Mouse (Mus musculus) layer of hippocampus, postnatal 10 days (tissue): ENCODE measurements around the gene Dusp23. TPM values are rescaled to one million over a fixed set of nuclear protein-coding genes. Genes with fewer than 3 reads are reported as not detected.

ENCODE experiments used
- DNase-seq, 2 experiments: peaks; one replicate each; pipeline ENCODE4 v3.0.0; 2021; ENCODE audit warnings: low spot score in 2 of 2
- long read RNA-seq: library from polyadenylated mRNA; stranded (forward); transcript quantifications from one replicate; pipeline ENCODE4 v2.0.0, GENCODE M21; 2023
- total RNA-seq, 2 experiments: library from RNA; stranded (reverse); gene quantifications; 2 replicates each; pipeline ENCODE4 v1.2.3; 2021

Gene Dusp23
- total RNA-seq: 1 to 10 TPM; 8.3 to 8.9 TPM
- long read RNA-seq, transcript Dusp23-201 (2 exons, 1,410 nt): major isoform, 12 of 12 reads
- long read RNA-seq, partial matches to known transcripts: 0 of 12 reads
- long read RNA-seq, other reads (novel, unspliced or antisense): 0 of 12 reads

DNA sequence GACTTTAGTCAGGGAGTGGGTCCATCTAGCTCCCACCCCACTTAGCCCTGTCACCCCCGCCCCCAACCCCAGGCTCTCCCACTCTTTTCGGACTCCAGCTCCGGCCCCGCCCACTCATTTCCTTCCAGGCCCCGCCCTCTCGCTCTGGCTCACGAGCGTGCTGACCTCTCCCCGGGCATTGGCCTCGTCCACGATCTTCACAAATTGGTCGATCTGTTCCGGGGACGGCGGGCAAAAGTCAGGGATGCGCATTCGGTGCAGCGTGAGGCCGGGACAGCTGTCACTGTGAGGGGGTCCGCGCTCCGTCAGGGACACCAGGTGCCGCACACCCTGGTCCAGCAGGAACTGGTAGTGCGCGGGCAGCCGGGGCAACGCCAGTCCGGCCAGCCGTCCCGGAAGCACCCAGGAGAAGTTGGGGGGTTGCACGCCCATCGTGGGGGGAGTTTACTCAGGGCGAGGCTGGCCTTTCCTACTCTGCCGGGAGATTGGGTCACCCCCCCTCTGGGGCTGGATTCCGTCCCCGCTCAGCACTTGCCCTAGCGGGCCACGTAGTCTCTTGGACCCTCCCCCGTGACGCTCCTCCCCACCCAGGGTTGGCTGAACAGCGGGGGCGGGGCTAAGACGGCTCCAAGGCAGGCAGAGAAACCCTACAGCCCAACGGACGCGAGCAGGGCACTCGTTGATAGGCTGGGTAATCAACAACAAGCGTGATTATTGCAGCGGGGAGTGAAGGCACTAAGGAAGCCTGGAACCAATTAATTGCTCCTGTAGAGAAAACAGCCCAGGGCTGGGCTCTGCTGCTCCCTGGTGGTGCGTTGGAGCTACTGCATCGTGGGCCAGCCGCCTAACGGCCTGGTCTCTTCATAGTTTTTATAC, at the start of gene Dusp23:
Gene Dusp23, minus strand, starts transcription at position 512 of the 876 bp plus-strand sequence.
- peak; percentile 87 to 95 for DNase-seq

DNA sequence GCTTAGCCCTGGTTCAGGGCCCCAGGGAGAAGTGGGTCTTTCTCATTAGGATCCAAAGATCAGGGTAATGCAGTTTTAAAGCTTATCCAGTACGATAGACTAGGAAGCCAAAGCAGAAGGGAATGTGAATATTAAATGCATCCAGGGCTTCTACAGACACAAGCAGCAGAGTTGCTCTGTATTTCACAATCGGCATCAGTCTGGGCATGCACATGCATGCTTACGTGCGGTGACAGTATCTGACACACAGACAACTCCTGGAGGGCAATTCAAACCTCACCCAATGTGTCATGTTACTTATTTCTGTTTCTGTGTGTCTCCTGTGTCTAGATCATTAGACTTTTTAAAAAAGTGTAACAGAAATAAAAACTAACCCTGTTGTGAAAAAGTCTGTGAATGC, 48.0 kb upstream of the Dusp23 start:
- no peak for DNase-seq

GRCm38 (mm10) chr1:172670716-172671115, 38.0 kb upstream of the Dusp23 start:
- DNase-seq: no peak

DNA sequence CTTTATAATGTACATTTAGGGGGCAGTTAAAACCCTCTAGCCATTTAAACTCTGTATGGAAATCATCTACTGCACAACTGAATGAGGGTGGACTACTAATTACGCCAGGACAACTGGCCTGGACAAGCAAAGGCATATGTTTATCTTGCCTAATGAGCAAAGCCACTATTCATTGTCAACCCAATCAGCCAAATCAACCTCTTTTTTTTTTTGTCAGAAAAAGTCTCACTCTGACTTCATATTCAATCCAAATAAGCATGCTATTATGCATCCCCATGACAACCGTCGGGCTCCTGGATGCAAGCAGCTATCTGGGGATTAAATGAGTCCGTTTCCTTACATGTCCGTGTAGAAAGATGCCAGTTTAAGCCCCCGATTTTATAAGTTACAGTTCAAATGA, 34.8 kb upstream of the Dusp23 start:
- DNase-seq: no peak

DNA sequence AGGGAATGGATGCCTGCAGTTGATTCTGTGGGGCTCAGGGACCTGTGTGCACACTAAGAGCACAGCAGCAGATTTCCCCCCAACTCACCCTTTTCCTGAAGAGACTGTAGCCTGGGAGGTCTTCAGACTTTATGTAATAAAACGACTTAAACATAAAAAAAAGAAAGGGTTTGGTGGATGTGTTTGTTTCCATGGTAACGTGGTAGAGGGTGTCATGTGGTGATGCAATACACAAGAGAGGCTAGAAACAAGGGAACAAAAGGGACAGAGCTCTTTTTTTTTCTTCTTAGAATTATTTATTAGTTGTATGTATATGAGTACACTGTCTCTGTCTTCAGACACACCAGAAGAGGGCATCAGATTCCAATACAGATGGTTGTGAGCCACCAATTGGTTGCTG, 32.7 kb upstream of the Dusp23 start:
- no peak for DNase-seq

DNA sequence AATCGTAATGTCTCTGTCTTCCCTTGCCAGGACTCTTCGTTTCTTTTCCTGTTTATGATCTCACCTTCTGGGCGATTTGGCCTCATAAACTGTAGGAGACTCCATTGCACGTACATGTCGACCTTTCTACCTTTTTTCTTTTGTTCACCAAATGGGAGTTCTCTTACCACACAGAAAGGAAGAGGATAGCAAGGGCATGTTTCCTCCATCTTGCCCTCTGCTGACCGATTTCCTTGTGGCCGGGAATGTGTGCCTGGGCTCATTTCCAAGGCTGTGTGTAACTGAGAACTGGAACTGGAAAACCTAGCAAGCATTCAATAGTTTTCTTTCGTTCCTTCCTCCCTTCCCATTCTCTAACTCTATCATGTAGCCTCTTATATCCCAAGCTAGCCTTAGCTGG, 26.9 kb upstream of the Dusp23 start:
- DNase-seq: no peak

DNA sequence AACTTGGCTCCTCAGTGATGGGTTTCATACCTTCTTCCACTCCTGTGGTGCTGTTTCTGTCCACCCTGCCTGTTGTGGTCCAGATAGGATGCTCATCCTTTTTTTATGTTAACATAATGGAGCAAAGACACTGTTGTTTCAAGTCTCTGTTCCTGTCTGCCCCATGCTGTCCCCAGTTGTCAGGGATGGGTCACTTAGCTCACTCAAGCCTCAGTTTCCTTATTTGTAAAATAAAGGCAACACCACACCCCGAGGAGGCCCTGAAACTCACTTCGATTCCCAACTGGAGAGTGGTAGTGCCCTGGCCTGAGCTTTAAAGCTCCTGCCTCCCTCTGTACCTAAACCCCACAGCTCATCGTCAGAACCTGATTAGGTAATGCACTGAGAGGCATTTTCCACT, 24.5 kb upstream of the Dusp23 start:
- no peak for DNase-seq

GRCm38 (mm10) chr1:172653900-172654299, 21.1 kb upstream of the Dusp23 start:
- no peak for DNase-seq

DNA sequence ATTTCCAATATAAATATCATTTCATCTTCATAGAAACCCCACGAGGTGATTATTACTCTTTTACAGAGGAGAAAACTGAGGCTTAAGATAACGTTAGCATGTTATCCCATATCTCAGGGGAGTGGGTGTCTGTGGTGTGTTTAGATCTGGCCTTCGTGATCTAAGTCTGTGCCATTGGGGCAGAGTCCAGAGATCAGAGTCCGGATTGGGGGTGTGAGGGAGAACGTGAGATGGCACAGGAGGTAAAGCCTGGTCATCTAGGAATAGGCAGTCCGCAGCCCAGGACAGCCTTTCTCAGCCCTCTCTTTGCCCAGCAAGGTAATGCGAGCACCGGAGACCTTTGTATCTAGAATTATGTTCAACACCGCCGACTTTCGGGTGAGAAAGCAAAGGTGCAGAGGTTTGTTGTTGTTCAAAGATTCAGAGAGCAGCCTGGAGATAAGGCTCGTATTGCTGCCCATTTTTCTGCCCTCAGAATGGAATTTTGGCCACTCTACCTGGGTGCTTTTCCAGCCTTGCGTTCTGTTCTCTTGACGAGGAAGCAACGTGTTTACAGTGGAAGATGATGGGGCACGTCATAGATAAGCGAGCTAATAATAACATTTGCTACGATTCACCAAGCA, 19.4 kb upstream of the Dusp23 start:
- no peak for DNase-seq

DNA sequence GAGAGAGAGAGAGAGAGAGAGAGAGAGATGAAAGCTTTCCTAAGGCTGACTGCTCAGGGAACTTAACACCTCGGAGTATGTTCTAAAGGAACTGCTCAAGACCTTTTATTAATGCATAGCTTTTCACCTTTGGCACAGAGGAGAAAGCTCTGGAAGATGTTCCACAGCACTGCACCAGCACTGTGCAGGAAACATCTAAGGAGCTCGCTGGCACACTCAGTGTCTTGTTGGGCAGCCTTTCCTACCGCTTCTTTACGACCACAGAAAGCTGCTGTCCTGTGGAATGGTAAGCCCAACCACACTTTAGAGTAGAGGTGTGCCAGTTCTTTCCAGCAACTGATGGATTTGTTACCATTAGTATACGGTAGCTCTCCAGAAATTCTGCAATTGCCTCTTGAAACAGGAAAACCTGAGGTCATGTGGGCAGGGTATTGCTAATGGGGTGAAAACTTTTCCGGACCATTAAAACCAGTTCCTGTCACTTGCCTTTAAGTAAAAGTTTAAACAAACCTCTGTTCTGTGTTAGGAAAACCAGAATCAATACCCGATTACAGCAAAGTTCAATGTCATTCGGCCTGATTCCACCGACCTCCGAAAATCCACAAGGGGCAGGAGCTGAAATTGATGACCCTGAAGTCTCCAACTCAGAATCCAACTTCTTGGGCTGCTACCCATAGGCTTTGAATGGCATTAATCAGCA, 18.7 kb upstream of the Dusp23 start:
- no peak for DNase-seq

DNA sequence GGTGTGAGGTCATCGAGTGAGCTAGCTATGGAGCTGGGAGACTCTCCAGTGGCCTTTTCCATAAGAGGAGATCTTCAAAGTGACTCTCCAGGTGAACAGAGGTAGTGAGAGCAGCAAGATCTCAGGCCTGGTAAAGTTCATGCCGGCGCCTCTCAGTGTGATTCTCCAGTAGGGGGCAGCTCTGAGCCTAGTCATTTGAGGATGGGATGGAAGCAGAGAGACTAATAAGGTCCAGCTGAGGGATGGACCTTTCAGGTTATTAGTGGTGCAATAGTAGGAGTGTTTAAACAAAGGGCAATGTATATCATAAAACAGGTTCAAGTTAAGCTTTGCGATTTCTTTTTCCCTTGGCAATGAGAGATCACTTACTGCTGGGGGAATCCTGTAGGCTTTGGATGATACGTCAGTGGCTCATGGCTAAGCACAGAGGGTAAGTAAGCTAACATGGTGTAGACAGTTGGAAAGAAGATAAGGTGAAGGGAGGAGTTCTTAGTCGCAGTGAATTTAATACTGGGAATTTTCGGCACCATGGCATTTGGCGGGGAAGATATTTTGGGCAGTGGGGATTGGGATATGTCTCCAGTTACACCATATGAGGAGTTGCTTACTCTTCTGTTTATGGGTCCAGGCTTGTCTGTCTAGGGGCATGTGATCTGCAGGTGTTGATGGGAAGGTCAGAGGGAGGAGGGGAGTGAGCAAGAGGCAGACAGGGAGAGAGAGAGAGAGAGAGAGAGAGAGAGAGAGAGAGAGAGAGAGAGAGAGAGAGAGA, 17.9 kb upstream of the Dusp23 start:
- peak in 1 of 2 experiments; percentile 29 for DNase-seq

DNA sequence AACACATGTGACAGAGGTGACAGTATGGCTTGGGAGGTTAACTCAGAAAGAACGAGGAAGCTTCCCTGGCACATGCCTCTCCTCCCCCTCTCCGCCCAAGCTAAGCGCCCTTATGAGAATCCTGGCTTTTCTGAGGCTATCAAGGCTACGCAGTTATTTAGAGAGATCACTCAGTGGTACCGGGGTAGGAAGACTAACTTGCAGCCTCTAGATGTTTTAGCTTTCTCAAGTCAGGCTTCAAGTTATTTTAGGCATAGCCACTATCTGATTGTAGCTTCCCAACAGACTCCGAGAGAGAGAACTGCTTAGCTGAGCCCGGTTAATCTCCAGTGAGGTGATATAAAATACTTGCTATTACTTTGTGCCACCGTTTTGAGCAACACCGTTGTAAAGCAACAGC, 16.6 kb upstream of the Dusp23 start:
- no peak for DNase-seq

DNA sequence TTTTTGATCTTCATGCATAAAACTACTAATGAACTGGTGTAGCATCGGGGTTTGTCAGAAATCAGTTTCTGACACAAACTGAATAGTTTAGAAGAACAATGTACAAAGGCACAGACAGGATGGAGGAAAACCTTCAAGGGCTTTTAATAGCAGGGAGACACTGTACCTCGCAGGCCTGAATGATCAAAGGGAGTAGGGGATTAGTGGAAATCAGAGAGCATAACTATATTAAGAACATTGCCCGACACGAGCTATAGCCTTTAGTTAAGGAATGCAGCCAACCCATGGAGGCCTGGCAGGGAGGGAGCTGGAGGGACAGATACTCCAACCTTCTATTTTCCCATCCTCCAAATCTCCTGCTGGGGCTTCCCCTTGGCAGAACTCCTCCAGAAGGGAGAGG, 14.5 kb upstream of the Dusp23 start:
- no peak for DNase-seq

DNA sequence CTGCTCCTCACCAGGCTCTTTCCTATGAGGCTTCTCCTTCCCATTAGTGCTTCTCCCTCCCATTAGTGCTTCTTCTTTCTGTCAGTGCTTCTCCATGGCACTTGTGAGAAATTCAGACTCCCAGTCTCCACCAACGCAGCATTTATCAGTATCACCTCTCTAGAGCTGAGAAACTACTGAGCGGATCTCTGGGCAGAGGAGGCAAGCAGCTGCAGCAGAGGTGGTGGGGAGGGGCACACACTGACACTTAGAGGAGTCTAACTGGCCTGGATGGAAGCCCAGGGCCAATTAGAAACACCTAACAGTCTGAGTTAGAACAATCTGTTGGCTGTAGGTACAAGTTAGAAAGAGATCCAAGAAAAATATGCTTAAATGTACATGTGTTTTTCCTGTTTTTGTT, 6.0 kb upstream of the Dusp23 start:
- no peak for DNase-seq

- DNase-seq: no peak
These were observed 5.0 kb upstream of the Dusp23 start for GRCm38 (mm10) chr1:172637801-172638200.

- DNase-seq: no peak
These were observed 3.5 kb upstream of the Dusp23 start for GRCm38 (mm10) chr1:172636266-172636665.

DNA sequence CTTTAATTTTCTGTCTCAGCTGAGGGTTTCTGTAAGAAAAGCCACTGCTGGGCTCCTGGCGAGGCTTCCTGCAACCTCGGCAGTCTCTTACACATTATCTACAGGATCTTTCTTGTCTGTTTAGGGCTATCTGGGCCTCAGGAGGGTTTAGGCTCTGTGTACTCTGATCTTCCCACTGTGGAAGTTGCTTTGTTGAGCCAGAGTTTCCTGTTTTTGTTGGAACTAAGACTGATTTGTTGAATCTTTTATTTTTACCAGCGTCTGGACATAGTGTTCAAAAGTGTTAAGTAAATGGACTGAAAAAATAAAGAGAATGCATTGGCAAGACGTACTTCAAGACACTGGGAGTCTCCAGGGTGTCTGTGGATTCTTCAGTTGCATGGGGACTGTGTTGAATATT, 2.5 kb upstream of the Dusp23 start:
- no peak for DNase-seq

GRCm38 (mm10) chr1:172634136-172634535, 1.4 kb upstream of the Dusp23 start:
- no peak for DNase-seq

- no peak for DNase-seq
These were observed 1.0 kb downstream of the Dusp23 start for GRCm38 (mm10) chr1:172631721-172632120.

DNA sequence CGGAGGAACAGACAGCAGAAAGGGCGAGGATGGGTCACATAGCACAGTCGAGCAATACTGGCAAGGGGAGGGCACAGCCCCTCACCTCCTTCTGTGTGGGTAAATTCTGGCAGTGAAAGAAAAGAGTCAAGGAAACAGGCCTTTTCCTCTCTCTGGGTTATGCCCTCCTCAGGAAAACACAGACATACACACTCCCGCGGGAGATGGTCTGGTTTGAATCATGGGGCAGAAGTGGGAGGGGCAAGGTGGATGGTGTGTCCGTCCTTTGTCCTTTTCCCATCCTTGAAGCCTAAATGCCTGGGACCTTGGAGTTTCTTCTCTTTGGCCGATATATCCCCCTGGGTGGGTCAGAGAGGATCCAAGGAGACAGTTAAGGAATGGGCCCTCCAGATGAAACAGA, 2.9 kb downstream of the Dusp23 start:
- no peak for DNase-seq

GRCm38 (mm10) chr1:172626306-172626705, 6.5 kb downstream of the Dusp23 start:
- DNase-seq: no peak
